Mouse (Mus musculus) heart, adult 2 months (tissue): ENCODE data around the gene Phldb1.

Experiments used
- CTCF ChIP-seq: fragments of 200-600 bp; IDR thresholded peaks from 2 replicates; pipeline ENCODE4 v1.8.1; 2022; ENCODE audit warnings: antibody characterized with exemption, mild to moderate bottlenecking, moderate library complexity
- POLR2A ChIP-seq: fragments of 200-500 bp; IDR thresholded peaks from 2 replicates; pipeline ENCODE4 v1.6.1; 2011; ENCODE audit warnings: mild to moderate bottlenecking, low read depth, low read length, control low read depth; ENCODE audit not compliant: insufficient read depth

DNA sequence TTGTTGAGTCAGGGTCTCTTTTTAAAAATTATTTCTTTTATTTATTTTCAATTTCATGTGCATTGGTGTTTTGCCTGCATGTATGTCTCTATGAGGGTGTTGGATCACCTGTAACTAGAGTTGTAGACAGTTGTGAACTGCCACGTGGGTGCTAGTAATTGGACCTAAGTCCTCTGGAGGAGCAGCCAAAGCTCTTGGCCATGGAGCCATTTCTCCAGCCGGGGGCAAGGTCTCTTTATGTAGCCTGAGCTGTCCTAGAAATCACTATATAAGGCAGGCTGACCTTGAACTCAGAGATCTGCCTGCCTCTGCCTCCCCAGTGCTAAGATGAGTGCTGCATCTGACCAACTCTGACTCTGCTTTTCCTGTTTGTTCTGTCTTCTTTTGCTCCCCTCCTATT lies 90.8 kb downstream of the Phldb1 start:
- no peak for TF ChIP-seq CTCF
- TF ChIP-seq POLR2A = no peak
